Mouse (Mus musculus): ENCODE measurements at regions not wholly inside any gene's neighbourhood (a gene's known extent, or its start where the extent isn't known, plus 50 kb on each side); places are given as distances from the start of the nearest gene placed in this dataset.
"Not testable (repeated sequence)": the region's sequence is repeated elsewhere in the genome, so short reads cannot be mapped to it uniquely, and the experiment has no call there.

DNA sequence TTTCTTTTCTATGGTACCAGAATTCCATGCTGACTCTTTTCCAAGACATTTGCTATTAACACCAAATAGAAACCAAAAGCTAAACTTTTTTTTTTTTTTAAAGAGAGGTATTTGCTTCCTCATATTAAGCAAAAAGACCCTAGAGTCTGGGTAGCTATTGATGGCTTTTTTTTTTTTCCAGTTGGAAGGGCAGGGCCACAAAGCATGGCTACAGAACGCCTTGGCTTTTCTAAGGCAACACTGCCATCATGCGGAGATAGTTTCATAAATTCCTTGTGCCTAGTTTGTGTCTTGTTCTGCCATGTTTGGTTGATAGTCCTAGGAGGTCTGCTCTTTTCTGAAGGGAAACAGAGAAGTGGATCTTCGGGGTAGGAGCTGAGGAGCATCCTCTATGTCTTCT, 121.4 kb upstream of the Olfr1324 start:
- no peak for ATAC-seq (replicated peaks; ENCODE audit: low FRiP score, poor library complexity, severe bottlenecking)

GRCm38 (mm10) chrX:50537785-50538159, 109.5 kb upstream of the Olfr1324 start:
- ATAC-seq (replicated peaks; ENCODE audit: low FRiP score, poor library complexity, severe bottlenecking) = not testable (repeated sequence)

GRCm38 (mm10) chrX:50537122-50537784, 109.0 kb upstream of the Olfr1324 start:
- ATAC-seq (replicated peaks; ENCODE audit: low FRiP score, poor library complexity, severe bottlenecking) = no peak

GRCm38 (mm10) chrX:50504047-50504446, 75.7 kb upstream of the Olfr1324 start:
- ATAC-seq (replicated peaks; ENCODE audit: low FRiP score, poor library complexity, severe bottlenecking) = no peak

DNA sequence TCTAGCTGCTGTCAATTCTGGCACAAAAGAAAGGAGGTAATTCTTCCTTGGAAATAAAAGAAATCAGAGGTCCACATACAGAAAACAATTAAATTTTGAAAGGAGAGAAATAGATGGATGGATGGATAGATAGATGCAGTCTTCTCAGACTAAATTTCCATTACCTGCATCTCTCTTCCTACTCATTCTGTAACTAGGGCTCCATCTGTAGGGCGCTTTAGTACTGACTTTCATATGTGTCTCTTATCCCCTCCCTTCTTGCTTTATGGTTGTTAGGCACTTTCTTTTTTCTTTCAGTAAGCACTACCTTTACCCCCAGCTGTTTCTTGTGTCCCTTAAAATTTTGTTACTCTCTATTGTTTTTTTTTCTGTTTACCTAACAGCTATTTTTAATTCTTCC, 72.9 kb upstream of the Olfr1324 start:
- no peak for ATAC-seq (replicated peaks; ENCODE audit: low FRiP score, poor library complexity, severe bottlenecking)

GRCm38 (mm10) chrX:50490477-50490967, 62.2 kb upstream of the Olfr1324 start:
- not testable (repeated sequence) for ATAC-seq (replicated peaks; ENCODE audit: low FRiP score, poor library complexity, severe bottlenecking)

Measured in erythroid progenitor cell, adult 5-6 weeks (primary cell).